Mouse (Mus musculus): ENCODE data around the gene Tspan5.

The Tspan5 gene

GRCm38 (mm10) chr3:138744030-138744774 is 2.2 kb downstream of the Tspan5 start:
- DNase-seq (ENCODE audit: low spot score) = no peak

GRCm38 (mm10) chr3:138745091-138745490 is 3.1 kb downstream of the Tspan5 start:
- DNase-seq (ENCODE audit: low spot score) = no peak

GRCm38 (mm10) chr3:138745596-138745995 is 3.6 kb downstream of the Tspan5 start:
- DNase-seq (ENCODE audit: low spot score) = no peak

DNA sequence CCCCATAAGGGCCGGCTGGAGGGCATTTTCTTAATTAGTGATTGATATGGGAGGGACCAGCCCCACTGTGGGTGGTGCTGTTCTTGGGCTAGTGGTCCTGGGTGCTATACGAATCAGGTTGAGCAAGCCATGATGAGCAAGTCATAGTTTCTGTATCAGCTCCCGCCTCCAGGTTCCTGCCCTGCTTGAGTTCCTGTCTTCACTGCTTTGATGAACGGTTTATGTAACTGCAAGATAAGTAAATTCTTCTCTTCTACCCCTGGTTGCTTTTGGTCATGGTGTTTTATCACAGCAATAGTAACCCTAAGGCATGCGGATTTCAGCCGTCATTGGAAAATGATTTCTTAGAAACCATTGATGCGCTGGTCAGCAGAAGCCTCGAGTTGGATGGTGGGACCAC is 4.6 kb downstream of the Tspan5 start:
- DNase-seq (ENCODE audit: low spot score) = no peak

DNA sequence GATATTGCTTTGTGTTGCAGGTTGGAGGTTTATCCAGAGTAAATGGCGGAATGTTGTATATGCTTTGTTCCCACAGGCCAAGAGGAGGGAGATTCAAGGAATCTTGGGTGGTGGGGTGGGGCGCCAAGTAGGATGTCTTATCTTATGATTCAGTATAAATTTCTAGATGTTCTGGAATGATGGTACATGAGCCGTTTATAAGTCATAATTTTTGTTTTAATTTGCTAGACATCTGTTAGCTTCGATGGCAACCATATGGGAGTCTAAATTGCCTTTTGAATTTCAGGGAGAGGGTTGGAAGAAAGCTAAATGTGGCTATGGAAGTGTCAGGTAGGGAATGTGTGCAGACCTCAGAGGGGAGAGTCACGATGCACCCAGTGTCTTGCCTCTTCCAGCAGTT is 5.0 kb downstream of the Tspan5 start:
- no peak for DNase-seq (ENCODE audit: low spot score)

DNA sequence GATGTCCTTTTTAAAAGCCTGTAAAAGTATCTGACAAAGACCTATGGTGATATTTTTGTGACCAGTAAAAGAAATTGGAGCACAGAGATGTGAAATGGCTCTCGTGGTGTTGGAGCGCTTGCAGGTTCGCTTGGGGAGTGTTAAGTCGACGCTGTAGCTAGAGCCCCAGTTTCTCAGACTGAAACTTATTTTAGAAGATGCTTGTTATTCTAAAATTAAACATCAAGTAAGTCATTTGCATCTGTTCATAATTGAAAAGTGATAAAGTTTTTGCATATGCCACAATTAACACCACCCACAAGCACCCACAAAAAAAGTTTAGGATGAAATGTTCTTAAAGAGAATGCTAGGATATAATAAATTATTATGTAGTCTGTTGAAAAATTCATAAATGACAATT is 6.0 kb downstream of the Tspan5 start:
- no peak for DNase-seq (ENCODE audit: low spot score)

DNA sequence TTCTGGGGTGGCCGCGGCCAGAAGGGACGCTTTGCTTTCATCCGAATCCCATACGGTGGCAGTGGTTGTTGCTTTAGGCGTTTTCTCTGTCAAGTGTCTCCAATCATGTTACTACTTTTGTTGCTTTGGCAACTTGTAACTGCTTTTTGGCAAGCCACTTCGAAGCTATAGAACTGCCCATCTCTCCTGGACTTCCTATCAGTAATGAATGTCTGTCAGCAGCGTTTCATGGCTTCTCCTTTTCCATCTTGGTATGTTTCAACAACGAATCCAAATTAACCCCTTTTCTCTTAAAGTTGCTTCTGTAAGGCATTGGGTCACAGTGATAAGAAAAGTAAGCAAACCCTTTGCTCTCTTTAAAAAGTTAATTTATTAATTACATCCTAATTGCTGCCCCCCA is 7.7 kb downstream of the Tspan5 start:
- DNase-seq (ENCODE audit: low spot score) = no peak

DNA sequence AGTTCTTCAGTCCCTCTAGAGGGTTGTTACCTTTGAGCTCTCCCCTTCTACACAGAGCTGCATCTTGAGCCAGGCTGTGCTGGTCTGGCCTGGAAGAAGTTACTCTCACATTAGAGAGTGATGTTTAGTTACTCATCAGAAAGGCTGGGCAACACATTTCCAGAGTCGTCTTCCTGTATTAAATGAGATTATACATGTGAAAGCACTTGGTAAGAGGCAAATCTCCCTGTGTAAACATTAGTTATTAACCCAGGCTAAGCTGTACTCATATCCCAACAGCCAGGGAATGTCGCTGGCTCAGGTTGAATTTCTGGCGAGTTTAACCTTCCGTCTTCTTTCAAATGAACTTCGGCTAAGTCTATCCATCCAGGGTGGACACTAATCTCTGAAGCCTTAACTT is 9.3 kb downstream of the Tspan5 start:
- no peak for DNase-seq (ENCODE audit: low spot score)

DNA sequence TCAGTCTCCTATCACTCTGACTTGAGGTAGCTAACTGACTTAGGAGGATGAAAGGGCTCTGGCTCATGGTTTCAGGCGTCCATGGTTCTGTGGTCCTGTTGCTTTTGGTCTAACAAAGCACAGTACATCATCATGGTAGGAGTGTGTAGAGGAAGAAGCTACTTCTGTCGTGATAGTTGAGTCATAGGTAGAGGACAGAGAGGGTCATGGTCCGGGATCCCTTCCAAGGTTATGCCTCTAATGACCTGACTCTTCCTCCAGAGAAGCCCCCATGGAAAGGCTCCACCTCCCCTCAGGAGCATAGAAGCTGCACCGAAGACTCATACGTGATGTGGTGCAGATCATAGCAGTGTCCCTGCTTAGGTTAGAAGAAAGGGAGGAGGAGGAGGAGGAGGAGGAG is 10.1 kb downstream of the Tspan5 start:
- DNase-seq (ENCODE audit: low spot score) = no peak

GRCm38 (mm10) chr3:138752769-138753168 is 10.8 kb downstream of the Tspan5 start:
- no peak for DNase-seq (ENCODE audit: low spot score)

DNA sequence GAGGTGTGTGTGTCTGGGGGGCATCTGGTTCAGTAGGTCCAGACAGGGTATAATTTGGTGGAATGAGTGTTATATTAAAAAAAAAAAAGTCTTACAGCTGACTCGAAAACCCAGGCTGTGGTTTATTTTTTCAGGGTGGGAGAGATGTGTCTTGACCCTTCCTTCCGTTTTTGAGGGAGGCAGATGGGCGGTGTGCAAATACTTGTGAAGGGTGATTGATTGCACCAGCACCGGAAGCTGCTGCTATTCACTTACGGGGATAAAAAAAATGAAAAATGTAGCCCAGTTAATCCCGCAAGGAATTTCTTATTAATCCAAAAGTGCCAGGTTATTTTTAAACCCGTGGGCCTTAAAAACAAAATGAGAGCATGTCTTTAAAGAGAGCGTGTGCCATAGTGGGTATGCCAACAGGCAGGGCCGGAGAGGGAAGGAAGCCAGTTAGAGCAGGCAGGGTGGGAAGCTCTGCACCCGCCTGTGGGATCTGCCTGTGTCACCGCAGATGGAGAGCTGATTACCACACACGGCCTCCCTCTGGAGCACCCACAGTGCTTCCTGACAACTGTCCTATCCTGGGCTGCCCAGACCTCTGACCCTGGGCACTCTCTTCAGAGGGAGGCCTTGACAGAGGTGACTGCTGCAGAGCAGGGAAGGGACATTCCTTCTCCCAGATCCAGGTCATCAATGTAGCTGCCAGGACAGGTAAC is 11.3 kb downstream of the Tspan5 start:
- no peak for DNase-seq (ENCODE audit: low spot score)

GRCm38 (mm10) chr3:138754328-138754727 is 12.3 kb downstream of the Tspan5 start:
- DNase-seq (ENCODE audit: low spot score) = no peak

GRCm38 (mm10) chr3:138757283-138757682 is 15.3 kb downstream of the Tspan5 start:
- DNase-seq (ENCODE audit: low spot score) = no peak

GRCm38 (mm10) chr3:138759968-138760684 is 18.1 kb downstream of the Tspan5 start:
- DNase-seq (ENCODE audit: low spot score) = no peak

- DNase-seq (ENCODE audit: low spot score) = no peak
These were observed 18.7 kb downstream of the Tspan5 start for GRCm38 (mm10) chr3:138760685-138761119.

- DNase-seq (ENCODE audit: low spot score) = no peak
These were observed 19.5 kb downstream of the Tspan5 start for GRCm38 (mm10) chr3:138761531-138761930.

DNA sequence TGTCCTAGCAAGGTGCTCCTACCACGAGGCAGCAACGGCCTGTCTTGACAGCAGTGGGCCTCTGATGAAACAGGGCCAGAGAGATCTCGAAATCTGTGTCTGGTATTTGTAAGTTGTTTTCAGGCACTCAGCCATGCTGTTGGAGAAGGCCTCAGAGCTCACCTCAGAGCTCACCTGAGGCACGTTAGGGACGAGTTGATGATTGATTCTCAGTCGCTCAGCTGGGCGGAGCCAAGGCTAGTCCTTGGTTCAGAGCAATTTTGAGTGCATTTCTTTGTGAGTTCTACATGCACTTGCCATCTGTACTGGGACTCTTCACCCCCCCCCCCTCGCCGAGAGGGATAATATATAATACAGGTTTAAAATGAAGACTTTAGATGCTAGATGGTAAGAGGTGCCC is 21.9 kb downstream of the Tspan5 start:
- no peak for DNase-seq (ENCODE audit: low spot score)

DNA sequence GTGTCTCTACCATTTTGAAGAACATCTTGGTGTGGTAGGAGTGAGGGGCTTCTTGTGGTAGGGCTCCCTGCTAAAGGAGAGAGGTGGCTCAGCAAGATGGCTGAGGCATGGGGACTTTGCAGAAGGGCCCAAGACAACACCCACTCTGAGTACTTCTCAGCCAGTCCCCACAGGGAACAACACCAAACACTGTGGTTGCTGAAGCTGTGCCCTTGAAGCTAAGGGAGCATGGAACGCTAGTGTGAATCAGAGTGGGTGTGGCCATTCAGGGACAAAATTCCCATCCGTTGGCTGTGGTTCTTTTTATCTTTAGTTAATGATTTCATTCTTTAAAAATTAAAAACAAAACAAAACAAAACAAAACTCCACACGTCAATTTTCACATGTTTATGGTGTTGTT is 22.8 kb downstream of the Tspan5 start:
- no peak for DNase-seq (ENCODE audit: low spot score)

GRCm38 (mm10) chr3:138767034-138767433 is 25.0 kb downstream of the Tspan5 start:
- no peak for DNase-seq (ENCODE audit: low spot score)

GRCm38 (mm10) chr3:138768541-138769093 is 26.6 kb downstream of the Tspan5 start:
- no peak for DNase-seq (ENCODE audit: low spot score)

- no peak for DNase-seq (ENCODE audit: low spot score)
These were observed 28.8 kb downstream of the Tspan5 start for GRCm38 (mm10) chr3:138770650-138771331.

Measured in ovary, postnatal 36 days (tissue).